Mouse (Mus musculus) C2C12 (cell line): ENCODE measurements around the gene Dhx37.

Experiments used
- CTCF ChIP-seq: IDR thresholded peaks from one replicate; pipeline ENCODE4 v1.5.1; 2011; ENCODE audit not compliant: control insufficient read depth, insufficient read depth, insufficient read length
- USF1 ChIP-seq: IDR thresholded peaks from one replicate; pipeline ENCODE4 v1.6.1; 2011; ENCODE audit warnings: low read depth, mild to moderate bottlenecking, control low read depth, moderate library complexity

- TF ChIP-seq CTCF (no peak), USF1 (no peak)
Observed at GRCm38 (mm10) chr5:125405546-125406248, 28.2 kb downstream of the Dhx37 start.
